Mouse (Mus musculus): ENCODE results near the gene Zfp652. TPM values are rescaled to one million over a fixed set of nuclear protein-coding genes. Genes with fewer than 3 reads are reported as not detected.

Zfp652 gene
- polyA plus RNA-seq, 1 experiment from 2014 or later, result 27.9 TPM

DNA sequence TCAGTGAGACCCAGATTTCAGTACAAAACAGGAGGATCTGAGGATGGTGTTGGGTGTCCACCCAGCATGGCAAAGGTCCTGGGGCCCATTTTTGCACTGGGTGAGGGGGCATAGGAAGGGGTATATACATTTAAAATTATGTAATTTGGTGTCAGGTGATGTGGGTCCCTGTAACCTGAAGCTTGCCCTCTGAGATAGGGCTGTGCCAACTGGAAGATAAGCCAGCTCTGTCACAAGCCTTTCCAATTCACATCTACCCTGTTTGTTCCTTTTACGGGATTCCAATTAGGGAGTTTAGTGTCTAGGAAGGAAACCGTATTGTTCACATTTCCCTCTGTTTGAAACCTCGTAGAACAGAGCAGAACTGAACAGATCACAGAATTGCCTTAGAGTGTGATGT lies 60.8 kb downstream of the Zfp652 start:
- peaks cover 17% of the 10 kb centered on the region for H3K36me3 ChIP-seq (ENCODE audit: poor library complexity, severe bottlenecking)
- no peaks in the 10 kb centered on the region for H3K4me1 ChIP-seq
- H3K9ac ChIP-seq, result no peak overlapping the region
- H3K4me3 ChIP-seq, result no peak overlapping the region
- ATAC-seq, result no peak
- H3K27ac ChIP-seq, result no peak overlapping the region
- 90% methylated on average over 3 of the region's 3 CpGs for WGBS
- no peaks in the 10 kb centered on the region for H3K9me3 ChIP-seq (replicated peaks)
- H3K27me3 ChIP-seq, result no peaks in the 10 kb centered on the region
- no peak overlapping the region for H3K4me2 ChIP-seq

DNA sequence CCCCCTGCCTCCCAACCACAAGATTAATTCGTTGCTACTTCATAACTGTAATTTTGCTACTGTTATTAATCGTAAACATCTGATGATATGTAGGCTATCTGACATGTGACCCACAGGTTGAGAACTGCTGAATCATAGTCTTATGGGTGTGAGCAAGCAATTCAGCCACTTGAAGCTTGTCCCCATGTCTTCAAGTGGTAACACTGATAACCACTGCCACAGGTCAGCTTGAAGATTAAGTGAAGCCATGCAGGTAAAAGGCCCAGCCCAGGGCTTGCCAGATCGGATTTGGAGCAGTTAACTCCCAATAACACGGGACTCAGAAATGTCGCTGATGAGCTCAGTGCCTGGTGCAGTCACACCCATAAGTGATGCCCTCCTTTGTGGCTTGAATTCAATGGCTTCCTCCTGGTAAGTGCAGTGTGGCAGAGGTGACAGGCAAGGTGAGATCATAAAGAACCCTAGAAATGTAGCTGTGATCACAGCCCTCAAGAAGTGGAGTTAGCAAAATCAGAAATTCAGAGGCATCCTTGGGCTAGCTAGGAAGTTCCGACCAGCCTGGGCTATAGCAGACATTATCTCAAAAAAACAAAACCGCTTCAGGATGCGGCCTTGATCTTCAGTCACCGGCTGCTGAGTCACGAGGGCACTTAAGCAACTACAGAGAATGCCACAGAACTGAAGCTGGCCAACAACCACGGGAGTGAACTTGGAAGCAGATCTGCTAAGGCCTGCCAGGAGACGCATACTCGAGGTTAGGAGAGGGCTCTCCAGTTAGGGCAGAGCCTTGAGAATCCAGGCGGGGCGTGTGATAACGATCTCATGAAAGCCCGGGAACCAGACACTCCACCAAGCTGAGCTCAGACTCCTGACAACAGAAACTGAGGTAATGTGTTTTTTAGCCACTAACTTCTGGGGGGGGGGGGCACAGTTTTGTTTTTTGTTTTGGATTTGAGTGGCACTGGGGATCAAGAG lies 65.1 kb downstream of the Zfp652 start:
- Histone ChIP-seq H3K36me3 (ENCODE audit: poor library complexity, severe bottlenecking) (no peaks in the 10 kb centered on the region), H3K9ac (no peak overlapping the region), H3K4me3 (no peak overlapping the region), H3K27ac (no peak overlapping the region), H3K4me2 (no peak overlapping the region), H3K4me1 (no peaks in the 10 kb centered on the region), H3K27me3 (no peaks in the 10 kb centered on the region), H3K9me3 (replicated peaks) (no peaks in the 10 kb centered on the region)
- 79% methylated on average over 17 of the region's 17 CpGs for WGBS
- no peak for ATAC-seq

DNA sequence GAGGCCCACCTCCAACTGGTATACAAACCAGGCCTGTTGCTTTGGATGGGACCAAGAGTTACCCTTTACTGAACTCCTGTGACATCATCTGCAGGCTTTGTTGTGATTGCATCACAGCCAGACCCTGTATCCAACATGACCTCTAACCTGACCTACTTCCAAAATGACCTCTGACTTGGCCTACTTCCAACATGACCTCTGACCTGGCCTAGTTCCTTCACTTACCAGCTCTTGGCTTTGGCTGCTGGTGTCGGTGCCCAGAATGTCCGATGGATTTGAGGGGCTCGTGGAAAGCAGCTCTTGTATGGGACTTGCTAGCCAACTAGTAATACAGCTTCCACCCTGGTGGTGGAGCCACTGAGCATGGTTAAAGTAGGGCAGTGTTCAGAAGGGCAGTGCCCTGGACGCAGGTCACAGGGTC lies 66.4 kb downstream of the Zfp652 start:
- 77% methylated on average over 4 of the region's 4 CpGs for WGBS

DNA sequence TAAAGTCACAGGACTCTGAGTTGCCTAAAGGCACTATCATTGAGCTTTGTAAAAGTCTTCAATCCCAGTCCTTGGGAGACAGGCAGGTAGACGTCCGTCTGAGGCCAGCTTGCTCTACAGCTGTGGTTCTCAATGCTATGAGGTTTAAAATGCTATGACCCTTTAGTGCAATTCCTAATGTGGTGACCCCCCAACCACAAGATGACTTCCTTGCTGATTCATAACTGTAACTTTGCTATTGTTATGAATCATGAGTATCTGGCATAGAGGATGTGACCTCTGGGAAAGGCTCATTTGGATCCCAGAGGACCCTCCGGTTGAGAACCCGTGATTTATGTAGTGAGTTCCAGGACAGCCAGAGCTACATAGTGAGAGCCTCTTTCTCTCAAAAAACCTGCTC lies 66.9 kb downstream of the Zfp652 start:
- Histone ChIP-seq H3K9ac (no peak overlapping the region), H3K4me2 (no peak overlapping the region), H3K36me3 (ENCODE audit: poor library complexity, severe bottlenecking) (no peaks in the 10 kb centered on the region), H3K4me1 (no peaks in the 10 kb centered on the region), H3K4me3 (no peak overlapping the region), H3K27ac (no peak overlapping the region), H3K9me3 (replicated peaks) (no peaks in the 10 kb centered on the region), H3K27me3 (no peaks in the 10 kb centered on the region)
- WGBS, result 97% methylated on average over 4 of the region's 4 CpGs
- no peak for ATAC-seq

More for the DNA sequence above, 66.4 kb downstream of the Zfp652 start:
- H3K27me3 ChIP-seq, result no peaks in the 10 kb centered on the region
- no peak overlapping the region for H3K4me3 ChIP-seq
- ATAC-seq, result no peak
- H3K9ac ChIP-seq, result no peak overlapping the region
- H3K36me3 ChIP-seq (ENCODE audit: poor library complexity, severe bottlenecking), result no peaks in the 10 kb centered on the region
- no peak overlapping the region for H3K27ac ChIP-seq
- H3K4me1 ChIP-seq, result no peaks in the 10 kb centered on the region
- H3K4me2 ChIP-seq, result no peak overlapping the region
- no peaks in the 10 kb centered on the region for H3K9me3 ChIP-seq (replicated peaks)

DNA sequence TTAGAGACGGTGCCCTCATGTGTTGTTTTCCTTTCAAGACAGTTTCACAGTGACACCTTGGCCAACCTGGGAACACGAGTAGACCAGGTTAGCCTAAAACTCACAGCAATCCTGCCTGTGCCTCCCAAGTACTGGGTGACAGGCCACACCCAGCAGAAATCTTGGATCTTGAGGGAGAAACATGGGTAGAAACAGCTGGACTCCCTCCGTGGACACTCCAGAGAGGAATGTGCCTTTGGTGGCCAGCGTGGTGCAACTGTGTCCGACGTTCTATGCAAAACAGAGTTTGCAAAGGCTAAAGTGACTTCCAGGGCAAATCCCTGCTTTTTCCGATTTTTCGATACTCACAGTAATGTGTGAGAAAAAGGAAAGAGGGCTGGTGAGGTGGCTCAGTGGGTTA lies 68.0 kb downstream of the Zfp652 start:
- Histone ChIP-seq H3K4me2 (no peak overlapping the region), H3K9me3 (replicated peaks) (no peaks in the 10 kb centered on the region), H3K4me1 (no peaks in the 10 kb centered on the region), H3K9ac (no peak overlapping the region), H3K36me3 (ENCODE audit: poor library complexity, severe bottlenecking) (no peaks in the 10 kb centered on the region), H3K27me3 (no peaks in the 10 kb centered on the region), H3K27ac (no peak overlapping the region), H3K4me3 (no peak overlapping the region)
- no peak for ATAC-seq
- WGBS, result 94% methylated on average over 8 of the region's 8 CpGs

DNA sequence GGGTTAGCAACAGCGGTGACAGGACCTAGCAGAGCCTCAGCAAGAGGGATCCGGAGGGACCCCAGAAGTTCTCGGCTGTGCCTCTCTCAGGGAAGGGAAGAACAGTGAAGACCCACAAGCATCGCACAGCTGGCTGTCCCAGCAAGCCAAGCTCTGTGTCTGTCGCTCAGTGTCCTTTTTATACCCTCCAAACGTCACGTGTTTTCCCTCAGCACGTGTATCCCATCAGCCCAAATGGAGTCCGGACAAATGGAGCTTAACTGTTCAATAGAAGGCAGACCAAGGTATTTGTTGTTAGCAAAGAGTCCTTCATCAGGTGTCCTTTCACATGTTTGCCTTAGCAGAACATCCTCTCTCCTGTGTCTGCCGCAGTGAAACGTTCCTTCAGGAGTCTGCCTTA lies 69.1 kb downstream of the Zfp652 start:
- no peak overlapping the region for H3K9ac ChIP-seq
- no peaks in the 10 kb centered on the region for H3K4me1 ChIP-seq
- no peaks in the 10 kb centered on the region for H3K27me3 ChIP-seq
- no peak overlapping the region for H3K4me3 ChIP-seq
- H3K9me3 ChIP-seq (replicated peaks), result no peaks in the 10 kb centered on the region
- no peak overlapping the region for H3K4me2 ChIP-seq
- ATAC-seq, result no peak
- WGBS, result 82% methylated on average over 11 of the region's 11 CpGs
- H3K36me3 ChIP-seq (ENCODE audit: poor library complexity, severe bottlenecking), result no peaks in the 10 kb centered on the region
- no peak overlapping the region for H3K27ac ChIP-seq

DNA sequence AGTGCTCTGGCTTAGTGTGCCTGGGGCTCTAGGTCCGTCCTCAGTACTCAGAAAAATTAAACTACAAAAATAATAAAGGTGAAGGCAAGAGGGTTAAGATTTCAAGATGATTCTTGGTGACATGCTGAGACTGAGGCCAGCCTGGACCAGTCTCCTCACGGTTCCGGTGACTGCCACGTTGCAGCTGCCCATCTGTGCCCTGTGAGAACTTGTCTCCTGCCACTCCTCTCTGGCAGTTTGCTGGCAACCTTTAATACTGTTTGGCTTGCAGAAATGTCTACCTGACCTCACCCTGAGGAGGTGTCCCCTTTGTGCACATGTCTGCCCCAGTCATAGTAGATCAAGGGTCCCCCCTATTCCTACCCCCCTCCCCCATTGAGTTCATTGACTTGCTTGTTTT lies 71.0 kb downstream of the Zfp652 start:
- Histone ChIP-seq H3K4me1 (no peaks in the 10 kb centered on the region), H3K4me3 (no peak overlapping the region), H3K36me3 (ENCODE audit: poor library complexity, severe bottlenecking) (no peaks in the 10 kb centered on the region), H3K9ac (no peak overlapping the region), H3K4me2 (no peak overlapping the region), H3K27ac (no peak overlapping the region), H3K9me3 (replicated peaks) (no peaks in the 10 kb centered on the region), H3K27me3 (no peaks in the 10 kb centered on the region)
- no peak for ATAC-seq
- 81% methylated on average over 4 of the region's 4 CpGs for WGBS

DNA sequence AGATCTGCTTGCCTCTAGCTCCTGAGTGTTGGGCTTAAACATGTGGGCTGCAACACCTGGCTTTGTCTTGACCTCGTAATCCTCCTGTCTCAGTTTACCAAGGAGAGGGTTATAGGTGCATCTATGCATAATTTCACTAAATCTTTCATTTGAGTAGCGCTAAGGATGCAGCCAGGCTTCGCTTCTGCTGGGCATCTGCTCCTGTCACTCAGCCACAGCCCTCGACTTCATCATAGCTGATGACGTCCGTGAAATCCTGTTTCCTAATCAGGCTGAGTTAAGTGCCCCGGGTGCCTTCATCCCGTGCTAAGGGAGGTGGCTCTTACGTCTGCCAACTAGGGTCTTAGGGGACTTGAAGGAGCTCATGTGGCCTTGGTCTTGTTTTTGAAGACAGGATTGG lies 71.5 kb downstream of the Zfp652 start:
- Histone ChIP-seq H3K27me3 (no peaks in the 10 kb centered on the region), H3K9ac (no peak overlapping the region), H3K36me3 (ENCODE audit: poor library complexity, severe bottlenecking) (no peaks in the 10 kb centered on the region), H3K4me1 (no peaks in the 10 kb centered on the region), H3K27ac (no peak overlapping the region), H3K4me2 (no peak overlapping the region), H3K9me3 (replicated peaks) (no peaks in the 10 kb centered on the region), H3K4me3 (no peak overlapping the region)
- WGBS, result 90% methylated on average over 9 of the region's 9 CpGs
- ATAC-seq, result no peak

DNA sequence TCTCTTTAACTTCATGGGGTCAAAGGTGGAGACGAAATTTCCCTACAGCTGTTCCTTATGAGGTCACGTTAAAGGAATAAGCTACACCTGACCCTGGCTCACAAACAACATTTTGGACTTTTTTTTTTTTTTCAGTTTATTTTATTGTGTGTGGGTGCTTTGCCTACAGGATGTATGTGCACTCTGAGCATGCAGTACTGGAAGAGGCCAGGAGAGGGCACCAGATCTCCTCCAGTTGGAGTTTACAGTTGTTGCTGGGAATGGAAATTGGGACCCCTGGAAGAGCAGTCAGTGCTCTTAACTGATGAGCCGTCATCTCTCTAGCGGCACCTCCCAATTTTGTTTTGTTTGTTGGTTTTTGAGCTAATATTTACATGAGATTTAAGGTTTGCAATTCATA lies 73.2 kb downstream of the Zfp652 start:
- Histone ChIP-seq H3K9me3 (replicated peaks) (no peaks in the 10 kb centered on the region), H3K4me3 (no peak overlapping the region), H3K9ac (no peak overlapping the region), H3K4me2 (no peak overlapping the region), H3K4me1 (no peaks in the 10 kb centered on the region), H3K36me3 (ENCODE audit: poor library complexity, severe bottlenecking) (no peaks in the 10 kb centered on the region), H3K27ac (no peak overlapping the region), H3K27me3 (no peaks in the 10 kb centered on the region)
- WGBS, result 91% methylated on average over 4 of the region's 4 CpGs
- no peak for ATAC-seq

DNA sequence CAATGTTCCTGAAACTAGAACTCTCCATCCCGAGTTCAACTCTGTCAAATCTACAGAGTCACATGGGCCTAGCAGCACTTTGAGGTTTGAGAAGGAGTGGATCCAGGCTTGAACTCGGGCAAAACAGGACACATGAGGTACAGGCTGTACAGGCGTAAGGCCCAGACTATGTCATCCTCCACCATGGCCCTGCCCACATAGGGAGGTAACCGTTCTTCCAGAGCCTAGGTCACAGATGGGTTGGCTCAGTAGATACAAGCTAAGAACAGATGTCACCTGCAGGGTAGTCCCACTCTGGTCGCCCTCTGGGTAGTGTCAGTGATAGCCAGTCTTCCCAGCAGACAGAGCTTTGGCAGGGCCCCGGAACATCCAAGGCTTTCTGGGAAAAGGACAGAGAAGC lies 74.0 kb downstream of the Zfp652 start:
- H3K4me1 ChIP-seq, result no peaks in the 10 kb centered on the region
- H3K27me3 ChIP-seq, result no peaks in the 10 kb centered on the region
- H3K36me3 ChIP-seq (ENCODE audit: poor library complexity, severe bottlenecking), result no peaks in the 10 kb centered on the region
- no peak overlapping the region for H3K4me3 ChIP-seq
- 85% methylated on average over 6 of the region's 6 CpGs for WGBS
- H3K27ac ChIP-seq, result no peak overlapping the region
- no peak overlapping the region for H3K9ac ChIP-seq
- no peak overlapping the region for H3K4me2 ChIP-seq
- ATAC-seq, result no peak
- H3K9me3 ChIP-seq (replicated peaks), result no peaks in the 10 kb centered on the region

DNA sequence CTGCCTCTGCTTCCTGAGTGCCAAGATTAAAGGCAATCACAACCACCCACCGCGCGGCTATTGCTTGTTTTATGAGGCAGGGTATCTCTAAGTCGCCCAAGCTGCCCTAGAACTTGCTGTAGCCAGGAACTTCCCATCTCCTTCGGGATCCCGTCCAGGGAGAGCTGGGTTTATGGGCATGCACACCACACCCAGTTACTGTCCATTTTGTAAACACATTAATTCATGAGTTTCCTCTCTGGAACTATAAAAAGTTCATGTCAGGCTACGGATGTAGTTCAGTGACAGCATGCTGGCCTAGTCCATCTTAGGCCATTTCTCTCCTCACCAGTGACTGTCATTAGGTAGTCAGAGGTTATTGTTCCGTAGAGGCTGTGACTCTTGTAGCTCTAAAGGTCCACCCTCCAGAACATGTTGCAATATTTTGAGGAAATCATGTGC lies 77.0 kb downstream of the Zfp652 start:
- Histone ChIP-seq H3K4me2 (no peak overlapping the region), H3K4me3 (no peak overlapping the region), H3K36me3 (ENCODE audit: poor library complexity, severe bottlenecking) (no peaks in the 10 kb centered on the region), H3K9ac (no peak overlapping the region), H3K4me1 (no peaks in the 10 kb centered on the region), H3K27me3 (no peaks in the 10 kb centered on the region), H3K27ac (no peak overlapping the region), H3K9me3 (replicated peaks) (no peaks in the 10 kb centered on the region)
- ATAC-seq, result no peak
- WGBS, result 91% methylated on average over 8 of the region's 8 CpGs

DNA sequence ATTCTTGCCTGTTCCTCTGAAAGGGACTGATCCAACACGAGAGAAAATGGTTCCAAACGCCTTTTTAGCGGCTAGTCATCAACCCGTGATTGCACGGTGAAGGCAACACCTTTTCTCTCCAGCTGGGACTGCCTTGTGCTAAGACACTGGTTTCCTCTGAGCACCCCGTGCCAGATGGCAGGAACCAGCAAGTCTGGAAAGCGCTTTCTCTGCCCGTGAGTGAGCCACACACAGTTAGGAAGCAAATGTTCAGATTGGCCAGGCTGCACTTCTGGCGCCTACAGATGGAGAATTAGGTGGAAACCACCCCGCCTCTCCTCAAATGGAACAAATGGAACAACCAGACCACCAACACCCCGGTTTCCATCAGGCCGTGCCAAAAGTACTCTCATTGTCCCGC lies 79.3 kb downstream of the Zfp652 start:
- Histone ChIP-seq H3K4me2 (no peak overlapping the region), H3K27me3 (peaks cover 14% of the 10 kb centered on the region), H3K9ac (no peak overlapping the region), H3K4me1 (peaks cover 8% of the 10 kb centered on the region), H3K36me3 (ENCODE audit: poor library complexity, severe bottlenecking) (no peaks in the 10 kb centered on the region), H3K4me3 (no peak overlapping the region), H3K27ac (no peak overlapping the region), H3K9me3 (replicated peaks) (no peaks in the 10 kb centered on the region)
- ATAC-seq, result no peak
- WGBS, result 82% methylated on average over 13 of the region's 13 CpGs
